Mouse (Mus musculus) embryonic facial prominence, embryonic 10.5 days (tissue): Measurements from ENCODE around the gene Adgrg2. TPM values are rescaled to one million over a fixed set of nuclear protein-coding genes. Genes with fewer than 3 reads are reported as not detected.

ENCODE experiments used
- DNase-seq: peaks from one replicate; pipeline ENCODE4 v3.0.0-alpha.2; 2017; ENCODE audit warnings: low spot score
- H3K27ac ChIP-seq: fragments of 300-500 bp; sonication (generic); replicated peaks from 2 replicates; pipeline ENCODE4 v1.5.1; 2016; ENCODE audit warnings: mild to moderate bottlenecking
- H3K27me3 ChIP-seq: fragments of 300-500 bp; sonication (generic); replicated peaks from 2 replicates; pipeline ENCODE4 v1.6.1; 2016; ENCODE audit warnings: low read depth, mild to moderate bottlenecking; ENCODE audit not compliant: poor library complexity, severe bottlenecking
- H3K36me3 ChIP-seq: fragments of 300-500 bp; sonication (generic); replicated peaks from 2 replicates; pipeline ENCODE4 v1.6.1; 2016; ENCODE audit warnings: mild to moderate bottlenecking, moderate library complexity
- H3K4me1 ChIP-seq: fragments of 300-500 bp; sonication (generic); 2 replicates; pipeline ENCODE4 v1.6.1; 2016
- H3K4me3 ChIP-seq: fragments of 300-500 bp; sonication (generic); 2 replicates; pipeline ENCODE4 v1.5.1; 2016; ENCODE audit warnings: mild to moderate bottlenecking, moderate library complexity
- H3K9me3 ChIP-seq: fragments of 300-500 bp; sonication (generic); 2 replicates; pipeline ENCODE4 v1.6.1; 2016; ENCODE audit warnings: mild to moderate bottlenecking
- WGBS: fragments of 180-500 bp; shearing (Covaris S2); methylation state at CpG from one replicate; pipeline ENCODE4 v1.1.7; 2016; 5-methylcytosine and 5-hydroxymethylcytosine counted together
- polyA plus RNA-seq: library from polyadenylated mRNA; unstranded; fragments of >200 nt; fragmentation: Nextera tagmentation; extraction: Ambion mirVana; gene quantifications from 2 replicates; pipeline ENCODE4 v1.2.1, GENCODE M21; 2016

The Adgrg2 gene
- polyA plus RNA-seq, 1 experiment from 2014 or later = 0.57 TPM

- DNase-seq = no peak
- H3K9me3 ChIP-seq = no peaks in the 10 kb centered on the region
- no peak overlapping the region for H3K27ac ChIP-seq
- H3K27me3 ChIP-seq = peaks cover 61% of the 10 kb centered on the region
- no peaks in the 10 kb centered on the region for H3K36me3 ChIP-seq
- H3K4me3 ChIP-seq = no peak overlapping the region
- H3K4me1 ChIP-seq = no peaks in the 10 kb centered on the region
These were observed 125.5 kb downstream of the Adgrg2 start for GRCm38 (mm10) chrX:160516027-160516426.

GRCm38 (mm10) chrX:160542772-160543171 lies 152.3 kb downstream of the Adgrg2 start:
- 75% methylated on average over 2 of the region's 2 CpGs for WGBS
- H3K4me1 ChIP-seq = no peaks in the 10 kb centered on the region
- H3K27me3 ChIP-seq = peaks cover 58% of the 10 kb centered on the region
- no peak overlapping the region for H3K4me3 ChIP-seq
- H3K9me3 ChIP-seq = no peaks in the 10 kb centered on the region
- peaks cover 15% of the 10 kb centered on the region; the same call in 1 of the 2 replicates for H3K36me3 ChIP-seq
- no peak overlapping the region for H3K27ac ChIP-seq
- no peak for DNase-seq

Other genes with a start within 250 kb of the Adgrg2 start
- gene Phka2, start 111.5 kb downstream of the Adgrg2 start, polyA plus RNA-seq = 15.8 and 16.1 TPM in 2 replicates